Mouse (Mus musculus) G1E (cell line): ENCODE data around the gene Plpp3. TPM values are rescaled to one million over a fixed set of nuclear protein-coding genes. Genes with fewer than 3 reads are reported as not detected.

Experiments used
- ATAC-seq: 2 replicates; pipeline ENCODE4 v1.8.0; 2016; ENCODE audit warnings: mild to moderate bottlenecking; ENCODE audit not compliant: insufficient number of reproducible peaks, poor library complexity, low FRiP score, severe bottlenecking; ENCODE audit errors: extremely low read depth
- DNase-seq: peaks from one replicate; pipeline ENCODE4 v3.0.0; 2012; ENCODE audit warnings: low spot score
- H3K27me3 ChIP-seq: 2 replicates; pipeline ENCODE4 v1.6.1; 2012; ENCODE audit warnings: mild to moderate bottlenecking, low read length, inconsistent platforms; ENCODE audit not compliant: insufficient read depth
- H3K36me3 ChIP-seq: replicated peaks from 2 replicates; pipeline ENCODE3; 2012; ENCODE audit warnings: mild to moderate bottlenecking, inconsistent platforms
- H3K4me1 ChIP-seq: 2 replicates; pipeline ENCODE4 v1.6.1; 2012; ENCODE audit warnings: low read depth, low read length, inconsistent platforms, mixed read lengths; ENCODE audit not compliant: insufficient read depth
- H3K4me3 ChIP-seq: 2 replicates; pipeline ENCODE4 v1.5.1; 2012; ENCODE audit warnings: low read depth, mild to moderate bottlenecking, inconsistent platforms, low read length, moderate library complexity, mixed read lengths
- H3K9me3 ChIP-seq: replicated peaks from 2 replicates; pipeline ENCODE4 v1.6.1; 2012; ENCODE audit warnings: inconsistent platforms
- CTCF ChIP-seq: IDR thresholded peaks from 2 replicates; pipeline ENCODE4 v1.5.1; 2012; ENCODE audit warnings: low read depth, low read length, inconsistent platforms, mixed read lengths
- GATA1 ChIP-seq: IDR thresholded peaks from 2 replicates; pipeline ENCODE4 v1.6.1; 2012; ENCODE audit warnings: borderline replicate concordance, low read length, inconsistent platforms, mixed read lengths
- GATA2 ChIP-seq: IDR thresholded peaks from 2 replicates; pipeline ENCODE4 v1.6.1; 2012; ENCODE audit warnings: low read depth, low read length, inconsistent platforms, borderline replicate concordance
- POLR2AphosphoS5 ChIP-seq: IDR thresholded peaks from 2 replicates; pipeline ENCODE4 v1.6.1; 2012; ENCODE audit warnings: low read depth, low read length, inconsistent platforms; ENCODE audit not compliant: insufficient replicate concordance
- TAL1 ChIP-seq: conservative IDR thresholded peaks from 2 replicates; pipeline ENCODE4 v1.6.1; 2012; ENCODE audit warnings: low read depth, low read length, inconsistent platforms, mixed read lengths
- polyA plus RNA-seq: library from polyadenylated mRNA; stranded (reverse); fragments of >175 nt; gene quantifications from 2 replicates; pipeline ENCODE4 v1.2.3, GENCODE M21; 2012
- total RNA-seq, 2 experiments: library from RNA; stranded (forward) in 1 of 2; stranded (reverse) in 1 of 2; fragments of 200-1000 nt in 1 of 2; fragments of >200 nt in 1 of 2; fragmentation: Nextera tagmentation in 1 of 2; gene quantifications; 2 replicates each; pipeline ENCODE4 v1.2.3; 2014 to 2017

The Plpp3 gene
- total and polyA plus RNA-seq, 3 experiments, result not detected

DNA sequence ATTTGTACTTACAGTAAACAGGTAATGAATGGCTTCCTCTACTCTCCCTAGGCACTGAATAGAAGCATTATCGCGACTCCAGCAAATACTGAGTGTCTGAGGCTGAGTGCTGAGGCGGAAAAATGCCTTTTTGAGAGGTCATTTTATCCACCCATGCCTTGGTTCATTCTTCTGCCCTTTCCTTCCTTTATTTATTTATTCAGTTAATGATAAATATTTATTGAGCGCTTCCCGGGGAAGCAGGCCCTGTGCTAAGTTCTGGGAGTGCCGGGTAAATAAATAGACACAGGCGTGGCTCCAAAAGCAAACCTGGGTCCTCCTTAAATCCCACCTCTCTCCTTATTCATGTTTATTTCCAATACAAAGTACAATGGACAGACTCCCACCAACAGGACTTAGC lies 27.9 kb upstream of the Plpp3 start:
- no peaks in the 10 kb centered on the region for H3K36me3 ChIP-seq
- no peaks in the 10 kb centered on the region for H3K4me1 ChIP-seq
- H3K9me3 ChIP-seq, result peaks cover 46% of the 10 kb centered on the region
- H3K4me3 ChIP-seq, result no peak overlapping the region
- no peak for TF ChIP-seq TAL1
- TF ChIP-seq CTCF, result no peak
- no peak for TF ChIP-seq GATA1
- TF ChIP-seq POLR2AphosphoS5, result no peak
- TF ChIP-seq GATA2, result no peak
- ATAC-seq (no peak), DNase-seq (no peak)
- H3K27me3 ChIP-seq, result no peaks in the 10 kb centered on the region

GRCm38 (mm10) chr4:105131756-105132314 lies 25.3 kb upstream of the Plpp3 start:
- H3K36me3 ChIP-seq, result no peaks in the 10 kb centered on the region
- no peaks in the 10 kb centered on the region for H3K27me3 ChIP-seq
- ATAC-seq, result no peak
- TF ChIP-seq GATA2, result no peak
- TF ChIP-seq POLR2AphosphoS5, result no peak
- H3K4me1 ChIP-seq, result no peaks in the 10 kb centered on the region
- H3K9me3 ChIP-seq, result peaks cover 57% of the 10 kb centered on the region
- DNase-seq, result no peak
- H3K4me3 ChIP-seq, result no peak overlapping the region

- Histone ChIP-seq H3K9me3 (peaks cover 56% of the 10 kb centered on the region), H3K27me3 (no peaks in the 10 kb centered on the region), H3K36me3 (no peaks in the 10 kb centered on the region), H3K4me1 (no peaks in the 10 kb centered on the region), H3K4me3 (no peak overlapping the region)
- TF ChIP-seq GATA1 (no peak), GATA2 (no peak), CTCF (no peak), TAL1 (no peak), POLR2AphosphoS5 (no peak)
- ATAC-seq, result no peak
- no peak for DNase-seq
These were observed 23.6 kb upstream of the Plpp3 start for GRCm38 (mm10) chr4:105133350-105134050.

GRCm38 (mm10) chr4:105149492-105149891 lies 7.7 kb upstream of the Plpp3 start:
- TF ChIP-seq GATA1 (no peak), POLR2AphosphoS5 (no peak), TAL1 (no peak), GATA2 (no peak)
- Histone ChIP-seq H3K27me3 (no peaks in the 10 kb centered on the region), H3K9me3 (peaks cover 23% of the 10 kb centered on the region), H3K4me3 (no peak overlapping the region), H3K36me3 (no peaks in the 10 kb centered on the region), H3K4me1 (no peaks in the 10 kb centered on the region)
- no peak for DNase-seq
- no peak for ATAC-seq

DNA sequence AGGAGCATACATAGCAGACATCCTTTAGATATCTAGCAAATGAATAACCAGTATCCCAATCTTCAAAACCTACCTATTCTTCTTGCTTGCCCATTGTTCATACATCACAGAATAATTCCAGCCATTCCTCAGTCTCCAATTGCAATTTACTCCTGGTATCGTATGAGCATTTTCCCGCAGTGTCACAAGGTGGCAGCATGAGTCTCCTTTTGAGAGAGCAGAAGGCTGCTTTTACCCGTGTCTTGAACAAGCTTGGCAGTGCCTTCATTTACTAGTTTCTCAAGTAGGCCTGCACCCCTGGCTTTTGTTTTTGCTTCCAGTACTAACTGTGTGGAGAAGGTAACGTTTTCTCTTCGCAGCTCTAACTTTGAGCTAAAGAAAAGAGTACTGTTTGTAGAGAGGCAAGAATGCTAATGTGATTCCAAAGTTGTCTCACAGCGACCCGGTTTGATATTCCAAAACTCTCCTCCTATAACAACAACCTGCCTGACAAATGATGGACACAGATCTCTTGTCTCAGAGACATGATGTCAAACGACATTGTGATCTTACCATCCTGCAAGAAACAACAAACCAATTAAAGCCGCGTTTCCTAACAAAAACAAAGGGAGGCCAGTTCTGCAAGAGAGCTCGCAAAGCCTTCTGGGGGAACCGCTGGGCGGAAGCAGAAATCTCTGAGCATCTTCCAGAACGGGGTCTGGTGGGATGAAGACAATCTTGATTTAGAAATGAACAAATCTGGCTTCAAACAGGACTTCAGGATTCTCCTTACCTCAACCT lies 5.0 kb upstream of the Plpp3 start:
- no peak for DNase-seq
- Histone ChIP-seq H3K4me1 (no peaks in the 10 kb centered on the region), H3K9me3 (peaks cover 36% of the 10 kb centered on the region), H3K27me3 (no peaks in the 10 kb centered on the region), H3K36me3 (no peaks in the 10 kb centered on the region), H3K4me3 (no peak overlapping the region)
- TF ChIP-seq GATA1 (no peak), GATA2 (no peak), POLR2AphosphoS5 (no peak), CTCF (no peak), TAL1 (no peak)
- no peak for ATAC-seq

DNA sequence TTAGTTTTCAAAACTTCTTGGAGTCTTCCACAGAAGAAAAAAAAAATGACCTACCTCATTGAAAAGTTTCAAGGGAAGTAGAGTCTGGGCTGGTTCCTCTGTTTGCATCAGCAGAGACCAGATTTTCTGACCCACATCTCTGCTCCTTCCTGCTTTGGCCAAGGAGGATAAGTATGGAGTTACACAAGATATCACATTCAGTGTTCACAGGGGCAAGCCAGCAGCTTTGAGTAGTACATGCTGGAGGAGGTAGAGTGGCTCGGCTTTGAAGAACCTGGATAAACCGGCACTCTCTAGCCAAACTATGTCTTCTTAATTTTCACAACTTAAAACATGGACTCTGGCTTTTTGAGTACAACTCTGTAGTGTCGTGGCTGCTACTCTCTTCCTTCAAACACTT lies 3.9 kb upstream of the Plpp3 start:
- no peak for ATAC-seq
- Histone ChIP-seq H3K9me3 (peaks cover 43% of the 10 kb centered on the region), H3K4me3 (no peak overlapping the region), H3K27me3 (no peaks in the 10 kb centered on the region), H3K4me1 (no peaks in the 10 kb centered on the region), H3K36me3 (no peaks in the 10 kb centered on the region)
- no peak for DNase-seq
- no peak for TF ChIP-seq POLR2AphosphoS5
- TF ChIP-seq GATA1, result no peak
- TF ChIP-seq CTCF, result no peak
- TF ChIP-seq GATA2, result no peak
- no peak for TF ChIP-seq TAL1
